Mouse (Mus musculus): Measurements from ENCODE around the gene Gm6657. TPM values are rescaled to one million over a fixed set of nuclear protein-coding genes. Genes with fewer than 3 reads are reported as not detected.

The Gm6657 gene
- polyA plus RNA-seq, 1 experiment: not detected

DNA sequence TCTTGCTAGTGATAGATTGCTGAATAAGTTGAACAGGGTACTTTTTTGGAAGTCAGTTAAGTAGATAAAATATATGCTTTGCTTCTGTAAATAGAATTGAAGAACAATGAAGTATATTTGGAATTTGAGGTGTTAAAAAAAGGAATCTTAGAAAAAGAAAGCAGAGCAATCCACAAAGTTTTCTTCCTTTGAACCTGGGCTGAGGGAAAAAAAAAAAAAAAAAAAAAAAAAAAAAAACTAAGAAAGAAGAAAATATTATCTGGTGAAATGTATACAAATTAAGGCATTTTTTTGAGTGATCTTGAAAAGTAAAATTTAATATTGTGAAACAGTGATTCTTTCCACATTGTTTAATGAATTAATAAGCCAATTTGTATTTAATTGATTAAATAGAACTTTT, 38.5 kb downstream of the Gm6657 start:
- Histone ChIP-seq H3K4me3 (ENCODE audit: insufficient read depth, low read depth, low read length) (no peak overlapping the region), H3K4me1 (ENCODE audit: control insufficient read depth, insufficient read depth, low read length) (no peaks in the 10 kb centered on the region), H3K27ac (ENCODE audit: insufficient read depth, low read depth, low read length) (no peak overlapping the region)
- TF ChIP-seq CTCF (IDR thresholded peaks at IDR 0.05; ENCODE audit: insufficient read depth, low read depth, low read length) (no peak), POLR2A (IDR thresholded peaks at IDR 0.05; ENCODE audit: insufficient read depth, low read depth, low read length) (no peak)

DNA sequence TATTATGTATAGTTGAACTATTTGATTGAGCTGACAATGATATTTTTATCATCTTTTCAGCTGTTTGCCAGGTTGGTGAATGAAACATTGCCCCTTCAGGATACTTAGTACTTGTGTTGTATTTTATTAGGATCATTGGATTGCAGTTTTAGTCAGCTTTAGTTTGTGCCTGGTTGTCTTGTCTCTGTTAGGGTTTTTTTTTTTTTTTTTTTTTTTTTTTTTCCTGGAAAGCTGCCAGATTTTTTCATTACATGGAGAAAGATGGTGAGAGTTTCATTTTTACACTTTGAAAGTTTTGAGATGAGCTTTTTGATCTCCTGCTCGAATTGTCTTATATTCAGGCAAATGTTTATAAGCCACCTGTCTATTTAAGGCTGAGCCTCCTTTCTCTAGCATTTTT, 54.3 kb downstream of the Gm6657 start:
- Histone ChIP-seq H3K4me1 (ENCODE audit: control insufficient read depth, insufficient read depth, low read length) (no peaks in the 10 kb centered on the region), H3K4me3 (ENCODE audit: insufficient read depth, low read depth, low read length) (no peak overlapping the region), H3K27ac (ENCODE audit: insufficient read depth, low read depth, low read length) (no peak overlapping the region)
- no peak for TF ChIP-seq CTCF (IDR thresholded peaks at IDR 0.05; ENCODE audit: insufficient read depth, low read depth, low read length)
- WGBS: 18% methylated on average over 1 of the region's 1 CpGs

DNA sequence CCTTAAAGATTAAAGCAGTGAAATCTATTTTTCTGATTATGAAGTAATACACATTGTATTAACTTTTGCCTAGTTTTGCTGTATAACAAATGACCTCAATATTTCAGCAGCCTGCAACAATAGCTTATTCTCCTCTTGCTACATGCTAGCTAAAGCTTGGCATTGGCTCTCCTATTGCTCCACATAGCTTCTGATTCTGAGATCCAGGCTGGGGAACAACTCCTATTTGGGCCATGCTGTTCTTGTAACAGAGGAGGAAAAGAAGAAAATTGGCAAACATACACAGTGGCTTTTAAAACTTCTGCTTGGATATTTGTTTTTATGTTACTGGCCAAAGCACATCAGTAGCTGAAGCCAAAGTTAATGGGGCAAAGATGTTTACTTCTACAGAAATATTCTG, 55.1 kb downstream of the Gm6657 start:
- no peak overlapping the region for H3K4me3 ChIP-seq (ENCODE audit: insufficient read depth, low read depth, low read length)
- H3K27ac ChIP-seq (ENCODE audit: insufficient read depth, low read depth, low read length): no peak overlapping the region
- no peaks in the 10 kb centered on the region for H3K4me1 ChIP-seq (ENCODE audit: control insufficient read depth, insufficient read depth, low read length)
- no peak for TF ChIP-seq POLR2A (IDR thresholded peaks at IDR 0.05; ENCODE audit: insufficient read depth, low read depth, low read length)
- TF ChIP-seq CTCF (IDR thresholded peaks at IDR 0.05; ENCODE audit: insufficient read depth, low read depth, low read length): no peak

Other genes starting within 250 kb of the Gm6657 start
- gene Gphn, start 32.1 kb downstream of the Gm6657 start, polyA plus RNA-seq (2012; ENCODE audit: insufficient read depth, insufficient read length, low replicate concordance, missing spikeins): not detected in 2 replicates

All from olfactory bulb, adult 2 months (tissue).